Mouse (Mus musculus) liver, embryonic 14.5 days (tissue): ENCODE data around the gene Drap1. TPM values are rescaled to one million over a fixed set of nuclear protein-coding genes. Genes with fewer than 3 reads are reported as not detected.

Experiments used
- ATAC-seq: fragments of 200-750 bp; cut with Nextera tagmentation; 2 replicates; pipeline ENCODE4 v1.8.0; 2017; ENCODE audit warnings: moderate number of reproducible peaks, mild to moderate bottlenecking, moderate library complexity; ENCODE audit not compliant: insufficient read depth
- DNase-seq, 3 experiments: peaks; one replicate each; pipeline ENCODE4 v3.0.0-alpha.2; 2012 to 2013; ENCODE audit warnings: low read depth in 3 of 3, low spot score in 3 of 3
- H3K27ac ChIP-seq: fragments of 300-500 bp; sonication (generic); 2 replicates; pipeline ENCODE4 v1.5.1; 2014; ENCODE audit warnings: moderate library complexity, mild to moderate bottlenecking, control low read depth, inconsistent platforms
- H3K27me3 ChIP-seq: fragments of 300-500 bp; sonication (generic); 2 replicates; pipeline ENCODE4 v1.6.1; 2014; ENCODE audit warnings: mild to moderate bottlenecking, low read length, moderate library complexity; ENCODE audit not compliant: control insufficient read depth, insufficient read depth
- H3K36me3 ChIP-seq: fragments of 300-500 bp; sonication (generic); replicated peaks from 2 replicates; pipeline ENCODE4 v1.6.1; 2014; ENCODE audit warnings: low read depth; ENCODE audit not compliant: control insufficient read depth, insufficient read depth
- H3K4me1 ChIP-seq, 2 experiments: fragments of 200-500 bp in 1 of 2; fragments of 300-500 bp in 1 of 2; sonication (generic) in 1 of 2; replicated peaks; 2 replicates each; pipeline ENCODE4 v1.6.1; 2012 to 2014; ENCODE audit warnings: antibody characterized with exemption in 1 of 2, inconsistent platforms in 1 of 2, low read length in 1 of 2; ENCODE audit not compliant: control insufficient read depth in 2 of 2, insufficient read depth in 2 of 2
- H3K4me2 ChIP-seq: fragments of 300-500 bp; sonication (generic); 2 replicates; pipeline ENCODE4 v1.6.1; 2014; ENCODE audit warnings: low read depth, mild to moderate bottlenecking, control low read depth, moderate library complexity
- H3K4me3 ChIP-seq, 2 experiments: fragments of 200-500 bp in 1 of 2; fragments of 300-500 bp in 1 of 2; sonication (generic) in 1 of 2; 2 replicates each; pipeline ENCODE4 v1.5.1; 2012 to 2014; ENCODE audit warnings: low read depth in 2 of 2, low read length in 2 of 2, mild to moderate bottlenecking in 2 of 2, control low read depth in 1 of 2, inconsistent platforms in 1 of 2, moderate library complexity in 1 of 2; ENCODE audit not compliant: insufficient read depth in 1 of 2
- H3K9ac ChIP-seq: fragments of 300-500 bp; sonication (generic); replicated peaks from 2 replicates; pipeline ENCODE4 v1.6.1; 2014; ENCODE audit warnings: mild to moderate bottlenecking, control low read depth, moderate library complexity
- H3K9me3 ChIP-seq: fragments of 300-500 bp; sonication (generic); 2 replicates; pipeline ENCODE4 v1.6.1; 2016; ENCODE audit warnings: low read length, mixed read lengths; ENCODE audit not compliant: control insufficient read depth
- CTCF ChIP-seq: IDR thresholded peaks from 2 replicates; pipeline ENCODE4 v1.5.1; 2016; ENCODE audit warnings: antibody characterized with exemption, low read depth, control low read depth
- EP300 ChIP-seq: IDR thresholded peaks from 2 replicates; pipeline ENCODE4 v1.6.1; 2016; ENCODE audit warnings: antibody characterized with exemption, low read depth
- WGBS: fragments of 180-500 bp; shearing (Covaris S2); extraction: QIAGEN DNeasy Blood & Tissue Kit; methylation state at CpG from one replicate; pipeline ENCODE4 v1.1.7; 2014; ENCODE audit not compliant: insufficient replicate concordance; 5-methylcytosine and 5-hydroxymethylcytosine counted together
- polyA plus RNA-seq, 2 experiments: library from polyadenylated mRNA; depleted of rRNA in 1 of 2; stranded (reverse) in 1 of 2; unstranded in 1 of 2; fragments of >200 nt; fragmentation: Nextera tagmentation in 1 of 2; extraction: Ambion mirVana in 1 of 2; gene quantifications; 2 replicates each; pipeline versions ENCODE4 v1.2.1 to v1.2.3; 2012 to 2014

Gene Drap1
- polyA plus RNA-seq, 2 experiments = 58.5 to 64.0 TPM

GRCm38 (mm10) chr19:5468374-5468773, 43.6 kb upstream of the Drap1 start, which contains the start of gene Ctsw:
Gene Ctsw, minus strand, starts transcription at chr19:5468507.
- WGBS = 21% methylated on average over 5 of the region's 5 CpGs
- H3K4me1 ChIP-seq = no peaks in the 10 kb centered on the region
- no peak within 1 kb of the TSS for H3K27ac ChIP-seq
- H3K9ac ChIP-seq = no peak within 1 kb of the TSS
- no peak within 1 kb of the TSS for H3K4me2 ChIP-seq
- H3K27me3 ChIP-seq = peaks cover 3% of the 10 kb centered on the region
- H3K36me3 ChIP-seq = no peaks in the 10 kb centered on the region; the same call in none of the 2 replicates
- DNase-seq (no peak), ATAC-seq (no peak)
- no peaks in the 10 kb centered on the region for H3K9me3 ChIP-seq
- H3K4me3 ChIP-seq = no peak within 1 kb of the TSS
- TF ChIP-seq EP300 = no peak
- TF ChIP-seq CTCF = no peak

GRCm38 (mm10) chr19:5466916-5467500, 42.2 kb upstream of the Drap1 start:
- Histone ChIP-seq H3K27me3 (no peaks in the 10 kb centered on the region), H3K9ac (no peak overlapping the region), H3K36me3 (no peaks in the 10 kb centered on the region; the same call in none of the 2 replicates), H3K9me3 (no peaks in the 10 kb centered on the region), H3K4me2 (no peak overlapping the region), H3K4me1 (no peaks in the 10 kb centered on the region), H3K27ac (no peak overlapping the region), H3K4me3 (no peak overlapping the region)
- DNase-seq = no peak
- no peak for TF ChIP-seq CTCF
- TF ChIP-seq EP300 = no peak
- ATAC-seq = no peak
- 63% methylated on average over 6 of the region's 6 CpGs for WGBS

- no peak overlapping the region for H3K9ac ChIP-seq
- WGBS = 82% methylated on average over 8 of the region's 8 CpGs
Measured at GRCm38 (mm10) chr19:5465037-5465436, 40.3 kb upstream of the Drap1 start.

GRCm38 (mm10) chr19:5463791-5464562, 39.2 kb upstream of the Drap1 start:
- Histone ChIP-seq H3K27ac (no peak overlapping the region), H3K27me3 (no peaks in the 10 kb centered on the region), H3K4me3 (no peak overlapping the region), H3K4me2 (no peak overlapping the region), H3K36me3 (no peaks in the 10 kb centered on the region; the same call in none of the 2 replicates), H3K9ac (no peak overlapping the region), H3K4me1 (peaks cover 6 to 11% of the 10 kb centered on the region in 2 experiments), H3K9me3 (no peaks in the 10 kb centered on the region)
- WGBS = 62% methylated on average over 15 of the region's 15 CpGs
- DNase-seq (no peak), ATAC-seq (no peak)
- no peak for TF ChIP-seq EP300
- TF ChIP-seq CTCF = peak; percentile 92

More at GRCm38 (mm10) chr19:5465037-5465436, 40.3 kb upstream of the Drap1 start:
- no peaks in the 10 kb centered on the region; the same call in none of the 2 replicates for H3K36me3 ChIP-seq
- no peak overlapping the region for H3K27ac ChIP-seq
- DNase-seq = no peak
- H3K4me1 ChIP-seq = peaks cover 3 to 7% of the 10 kb centered on the region in 2 experiments; a peak in 2 of 4 replicates
- TF ChIP-seq CTCF (no peak), EP300 (no peak)
- no peak overlapping the region for H3K4me2 ChIP-seq
- no peak overlapping the region for H3K4me3 ChIP-seq
- no peaks in the 10 kb centered on the region for H3K27me3 ChIP-seq
- no peaks in the 10 kb centered on the region for H3K9me3 ChIP-seq
- no peak for ATAC-seq

- Histone ChIP-seq H3K9ac (no peak overlapping the region), H3K4me3 (no peak overlapping the region), H3K9me3 (no peaks in the 10 kb centered on the region), H3K4me1 (peaks cover 6 to 11% of the 10 kb centered on the region in 2 experiments), H3K4me2 (no peak overlapping the region), H3K27me3 (no peaks in the 10 kb centered on the region), H3K27ac (no peak overlapping the region), H3K36me3 (no peaks in the 10 kb centered on the region; the same call in none of the 2 replicates)
- no peak for TF ChIP-seq CTCF
- no peak for TF ChIP-seq EP300
- 84% methylated on average over 9 of the region's 9 CpGs for WGBS
- DNase-seq (no peak), ATAC-seq (no peak)
Measured at GRCm38 (mm10) chr19:5463212-5463611, 38.4 kb upstream of the Drap1 start.
